Mouse (Mus musculus) testis, adult 2 months (tissue): ENCODE measurements around the gene Hadh.

Experiments used
- CTCF ChIP-seq: fragments of 200-500 bp; IDR thresholded peaks from 2 replicates; pipeline ENCODE4 v1.5.1; 2012; ENCODE audit warnings: low read depth, mild to moderate bottlenecking, inconsistent platforms, low read length, moderate library complexity; ENCODE audit not compliant: control insufficient read depth, insufficient read depth, insufficient replicate concordance
- POLR2A ChIP-seq: fragments of 200-500 bp; IDR thresholded peaks from 2 replicates; pipeline ENCODE4 v1.6.1; 2012; ENCODE audit warnings: low read depth, mild to moderate bottlenecking, inconsistent platforms, low read length, moderate library complexity; ENCODE audit not compliant: control insufficient read depth

- no peak for TF ChIP-seq CTCF
- no peak for TF ChIP-seq POLR2A
Measured at GRCm38 (mm10) chr3:131251601-131252000, 20.3 kb downstream of the Hadh start.
